Mouse (Mus musculus) gastrocnemius, postnatal 14 days (tissue): ENCODE results near the gene Erp44. TPM values are rescaled to one million over a fixed set of nuclear protein-coding genes. Genes with fewer than 3 reads are reported as not detected.

Experiments
- microRNA-seq, 2 experiments: library from miRNA; unstranded; fragments of <30 nt; microRNA quantifications; one replicate each; pipeline ENCODE4 v1.2.0; 2021
- total RNA-seq, 2 experiments: library from RNA; stranded (reverse); gene quantifications; 2 replicates each; pipeline ENCODE4 v1.2.3; 2021

Erp44 gene
- total RNA-seq, 2 experiments from 2014 or later = 26.4 to 27.6 TPM

Small RNAs within 50 kb of the gene (microRNA-seq; reads per million reads assigned to microRNA genes)
- 0 reads per million in 2 experiments for gene Mir1958

Other genes with a start within 250 kb of the Erp44 start
- gene Nr4a3, start 234.4 kb downstream of the Erp44 start, total RNA-seq = 1 to 10 TPM; 2.4 to 6.2 TPM
- 10 to 100 TPM; 26.4 to 27.3 TPM for gene Stx17, start 154.6 kb downstream of the Erp44 start, total RNA-seq
- gene Invs, start 202 bp upstream of the Erp44 start, total RNA-seq = 1 to 10 TPM; 2.8 to 3.2 TPM
- gene Tex10, start 193.9 kb upstream of the Erp44 start, total RNA-seq = 10 to 100 TPM in 1 of 2 experiments, 1 to 10 TPM in 1; 9.8 to 10.2 TPM